Mouse (Mus musculus): ENCODE measurements around the gene Rgs3.

The Rgs3 gene

DNA sequence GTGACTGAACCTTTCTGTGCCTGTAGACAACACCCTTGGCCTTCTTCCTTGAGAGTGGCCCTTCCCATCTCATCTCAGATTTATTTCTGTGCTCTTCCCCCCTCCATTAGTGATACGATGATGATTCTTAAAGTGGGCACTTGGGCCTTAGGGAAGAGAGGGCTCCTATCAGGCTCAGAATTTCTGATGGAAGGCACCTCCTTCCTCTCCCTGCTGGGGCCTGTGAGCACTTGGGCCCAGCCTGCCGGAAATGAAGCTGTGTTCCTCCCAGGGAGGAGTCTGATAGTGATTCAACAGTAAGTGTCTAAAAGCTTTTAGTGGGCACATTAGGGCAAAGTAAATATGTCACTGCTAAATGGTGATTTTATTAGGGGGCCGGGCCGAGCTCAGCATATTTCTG is 67.7 kb downstream of the Rgs3 start:
- no peak for DNase-seq (ENCODE audit: low spot score in 2 of 2)

DNA sequence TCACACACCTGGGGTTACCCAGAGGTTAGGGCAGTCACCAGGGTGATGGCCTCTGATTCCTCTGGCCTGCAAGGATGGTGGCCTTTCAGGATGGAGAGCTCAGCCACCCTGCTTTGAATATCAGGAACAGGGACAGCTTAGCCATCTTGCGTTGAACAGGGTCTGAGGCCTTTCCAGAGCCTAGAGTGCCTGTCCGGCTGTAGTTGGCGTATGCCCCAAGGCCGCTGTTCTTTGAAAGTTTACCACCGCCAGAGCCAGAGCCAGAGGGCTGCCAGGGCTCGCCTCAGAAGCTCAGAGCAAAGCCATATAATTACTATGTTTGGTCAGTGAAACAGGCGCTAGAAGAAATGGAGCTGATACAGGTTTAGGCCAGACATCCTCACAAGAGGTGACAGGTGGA is 68.9 kb downstream of the Rgs3 start:
- no peak for DNase-seq (ENCODE audit: low spot score in 2 of 2)

DNA sequence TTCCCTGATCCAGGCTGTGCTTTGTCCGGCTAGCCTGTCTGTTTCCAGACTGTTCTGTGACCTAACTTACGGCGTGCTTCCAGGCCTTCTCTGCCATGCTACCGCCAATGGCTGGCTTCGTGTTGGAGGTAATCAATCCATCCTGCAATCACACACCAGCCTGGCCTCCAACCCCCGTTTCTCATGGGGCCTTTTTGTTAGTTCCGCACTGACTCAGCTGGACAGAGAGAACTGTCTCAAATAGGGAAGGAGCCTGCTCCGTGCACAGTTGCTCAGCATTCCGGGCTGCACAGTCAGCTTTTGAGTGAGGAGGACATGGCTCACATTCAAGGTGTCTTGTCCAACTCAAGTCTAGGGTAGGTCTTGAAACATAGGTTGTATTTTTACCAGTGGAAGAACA is 69.8 kb downstream of the Rgs3 start:
- no peak for DNase-seq (ENCODE audit: low spot score in 2 of 2)

GRCm38 (mm10) chr4:62629905-62630304 is 70.3 kb downstream of the Rgs3 start:
- DNase-seq (ENCODE audit: low spot score in 2 of 2) = no peak

DNA sequence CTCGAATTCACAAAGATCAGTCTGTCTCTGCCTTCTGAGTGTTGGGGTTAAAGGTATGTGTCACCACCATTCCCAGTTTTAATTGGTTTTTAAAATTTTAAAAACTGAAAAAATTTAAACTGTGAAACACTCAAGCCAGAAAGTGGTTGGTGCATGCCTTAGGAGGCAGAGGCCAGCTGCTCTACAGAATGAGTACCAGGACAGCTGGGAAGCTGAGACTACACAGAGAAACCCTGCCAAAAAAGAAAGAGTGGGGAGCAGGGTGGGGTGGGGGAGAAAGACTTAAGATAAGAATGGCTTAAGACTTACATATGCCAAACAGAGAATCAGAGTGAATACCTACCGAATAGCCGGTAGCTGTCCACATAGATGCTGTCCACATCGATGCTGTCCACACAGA is 73.6 kb downstream of the Rgs3 start:
- DNase-seq (ENCODE audit: low spot score in 2 of 2) = no peak

- no peak for DNase-seq (ENCODE audit: low spot score in 2 of 2)
Observed at GRCm38 (mm10) chr4:62634054-62634591, 74.5 kb downstream of the Rgs3 start.

DNA sequence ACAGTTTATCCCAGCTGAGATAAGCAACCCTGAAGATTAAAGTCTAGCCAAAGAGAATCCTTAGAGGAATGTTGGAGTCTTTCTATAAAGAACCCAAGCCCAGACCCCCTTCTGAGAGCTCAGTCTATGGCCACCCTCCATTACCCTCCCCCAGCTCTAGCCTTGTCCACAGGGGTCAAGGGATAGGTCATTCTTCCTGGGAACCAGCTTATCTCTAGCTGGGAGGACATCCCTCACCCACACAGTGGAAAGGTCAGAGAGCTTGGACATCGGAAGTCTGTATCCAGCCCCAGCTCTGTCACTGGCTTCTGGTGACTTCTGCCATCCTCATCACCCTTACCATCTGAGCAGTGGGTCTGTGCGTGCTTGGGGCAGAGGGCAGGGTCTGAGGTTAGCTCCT is 75.2 kb downstream of the Rgs3 start:
- DNase-seq (ENCODE audit: low spot score in 2 of 2) = no peak

- DNase-seq (ENCODE audit: low spot score in 2 of 2) = no peak
Observed at GRCm38 (mm10) chr4:62636047-62636446, 76.4 kb downstream of the Rgs3 start.

DNA sequence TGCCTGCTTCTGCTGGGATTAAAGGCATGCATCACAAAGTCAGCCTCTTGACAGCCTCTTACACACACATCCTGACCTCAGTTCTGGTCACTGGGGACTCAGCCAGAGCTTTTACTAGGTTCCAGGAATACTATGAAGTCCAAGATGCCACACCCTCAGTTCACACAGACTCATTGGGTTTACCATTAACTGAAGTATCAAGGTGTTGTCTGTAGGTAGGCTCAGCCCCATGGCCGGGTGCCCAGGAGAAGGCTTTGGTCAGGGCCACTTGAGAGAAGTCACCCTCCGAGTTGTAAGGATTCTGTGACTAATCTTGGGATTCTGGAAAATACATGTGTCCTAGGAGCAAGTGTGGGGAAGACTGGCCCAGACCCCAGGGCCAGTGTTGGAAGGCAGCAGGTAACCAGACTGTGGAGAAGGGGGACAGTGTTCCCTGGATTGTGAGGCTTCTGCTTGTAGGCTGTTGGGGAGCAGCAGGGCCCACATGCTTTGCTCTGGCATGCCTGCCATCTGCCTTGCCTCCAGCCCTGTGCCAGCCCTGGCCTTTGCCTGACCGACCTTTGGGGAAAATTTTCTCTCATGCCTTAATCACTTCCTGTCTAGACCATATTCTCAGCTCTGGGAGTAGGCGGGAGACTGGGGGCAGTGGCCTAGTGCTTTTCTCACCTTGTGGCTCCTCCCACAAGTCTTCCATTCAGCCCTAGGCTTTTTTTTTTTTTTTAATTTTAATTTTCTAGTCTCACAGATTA is 78.4 kb downstream of the Rgs3 start:
- no peak for DNase-seq (ENCODE audit: low spot score in 2 of 2)

DNA sequence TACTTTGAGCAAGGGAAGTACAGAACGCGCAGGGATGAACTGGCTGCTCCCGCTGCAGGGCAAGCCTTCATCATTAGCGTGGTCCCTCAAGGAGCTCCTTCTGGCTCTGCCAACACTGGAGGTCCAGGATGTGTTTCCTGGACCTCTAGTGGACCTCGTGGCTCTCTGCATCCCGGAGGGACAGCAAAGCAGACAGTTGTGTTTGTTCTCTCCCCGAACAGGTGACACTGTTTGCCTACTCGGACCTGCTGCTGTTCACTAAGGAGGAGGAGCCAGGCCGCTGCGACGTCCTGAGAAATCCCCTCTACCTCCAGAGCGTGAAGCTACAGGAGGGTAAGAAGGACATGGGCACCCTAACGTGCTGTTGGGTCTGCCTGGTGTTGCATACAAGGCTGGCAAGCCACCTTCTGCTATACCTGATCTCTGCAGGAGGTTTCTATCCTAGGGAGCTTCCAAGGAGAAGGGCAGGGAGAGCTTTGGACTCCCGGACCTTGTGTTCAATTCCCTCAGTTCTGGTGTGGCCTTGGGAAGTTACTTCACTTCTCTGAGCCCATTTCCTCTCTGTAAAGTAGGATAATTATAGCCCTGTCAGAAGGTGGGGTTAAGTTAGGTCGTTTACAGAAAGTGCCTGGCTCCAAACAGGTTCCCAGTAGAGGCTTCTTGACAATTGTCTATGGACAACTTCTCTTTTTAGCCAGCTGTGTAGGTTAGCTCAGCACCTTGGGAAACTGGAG is 81.0 kb downstream of the Rgs3 start:
- DNase-seq (ENCODE audit: low spot score in 2 of 2) = no peak

- no peak for DNase-seq (ENCODE audit: low spot score in 2 of 2)
Observed at GRCm38 (mm10) chr4:62641230-62641589, 81.6 kb downstream of the Rgs3 start.

- no peak for DNase-seq (ENCODE audit: low spot score in 2 of 2)
Observed at GRCm38 (mm10) chr4:62641656-62642055, 82.0 kb downstream of the Rgs3 start.

- DNase-seq (ENCODE audit: low spot score in 2 of 2) = no peak
Observed at GRCm38 (mm10) chr4:62643401-62643800, 83.8 kb downstream of the Rgs3 start.

GRCm38 (mm10) chr4:62644031-62644793 is 84.6 kb downstream of the Rgs3 start:
- no peak for DNase-seq (ENCODE audit: low spot score in 2 of 2)

GRCm38 (mm10) chr4:62646556-62647248 is 87.1 kb downstream of the Rgs3 start:
- DNase-seq (ENCODE audit: low spot score in 2 of 2) = no peak

DNA sequence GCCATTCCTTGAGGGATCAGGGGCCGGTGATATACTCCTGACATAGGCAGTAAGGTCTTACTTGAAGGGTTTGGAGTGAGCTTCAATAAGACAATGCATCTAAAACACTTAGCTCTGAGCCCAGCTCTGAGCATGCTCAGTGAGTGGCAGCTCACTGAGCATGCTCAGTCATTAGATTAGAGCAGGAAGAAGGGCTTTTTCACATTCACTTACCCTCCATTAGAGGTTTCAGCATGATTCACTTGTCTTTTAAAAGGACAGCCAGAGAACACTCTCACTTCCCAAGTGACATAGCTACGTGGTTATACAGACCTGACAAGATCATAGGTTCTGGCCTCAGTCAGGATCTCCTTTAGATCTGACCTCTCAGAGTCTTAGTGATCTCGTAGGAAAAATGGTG is 89.2 kb downstream of the Rgs3 start:
- no peak for DNase-seq (ENCODE audit: low spot score in 2 of 2)

- DNase-seq (ENCODE audit: low spot score in 2 of 2) = no peak
Observed at GRCm38 (mm10) chr4:62649536-62650230, 90.0 kb downstream of the Rgs3 start.

- no peak for DNase-seq (ENCODE audit: low spot score in 2 of 2)
Observed at GRCm38 (mm10) chr4:62651179-62651760, 91.6 kb downstream of the Rgs3 start.

GRCm38 (mm10) chr4:62652215-62652614 is 92.6 kb downstream of the Rgs3 start:
- no peak for DNase-seq (ENCODE audit: low spot score in 2 of 2)

- no peak for DNase-seq (ENCODE audit: low spot score in 2 of 2)
Observed at GRCm38 (mm10) chr4:62652921-62653757, 93.5 kb downstream of the Rgs3 start.

All from frontal cortex, postnatal 14 days (tissue).